Mouse (Mus musculus): ENCODE measurements around the gene Pccb.
A peak's percentile ranks its signal among the peaks of the same experiment; 100 is the strongest.

Gene Pccb

DNA sequence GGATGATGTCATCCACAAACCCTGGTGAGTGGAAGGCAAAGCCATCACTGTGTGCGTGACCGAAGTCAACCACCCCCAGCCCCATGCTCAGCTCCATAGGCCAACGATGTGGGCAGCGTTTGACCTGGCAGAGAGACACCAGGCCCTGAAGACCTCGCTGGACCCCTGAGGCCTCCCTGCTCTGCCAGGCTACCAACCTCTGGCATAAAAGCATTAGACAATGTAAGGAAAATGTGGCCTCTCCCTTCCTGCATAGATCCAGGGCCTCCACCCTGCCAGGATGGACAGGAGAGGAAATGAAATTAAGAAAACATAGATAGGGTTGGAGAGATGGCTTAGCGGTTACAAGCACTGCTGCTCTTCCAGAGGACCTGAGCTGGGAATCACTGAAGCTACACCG, 51.9 kb downstream of the Pccb start:
- DNase-seq = no peak

DNA sequence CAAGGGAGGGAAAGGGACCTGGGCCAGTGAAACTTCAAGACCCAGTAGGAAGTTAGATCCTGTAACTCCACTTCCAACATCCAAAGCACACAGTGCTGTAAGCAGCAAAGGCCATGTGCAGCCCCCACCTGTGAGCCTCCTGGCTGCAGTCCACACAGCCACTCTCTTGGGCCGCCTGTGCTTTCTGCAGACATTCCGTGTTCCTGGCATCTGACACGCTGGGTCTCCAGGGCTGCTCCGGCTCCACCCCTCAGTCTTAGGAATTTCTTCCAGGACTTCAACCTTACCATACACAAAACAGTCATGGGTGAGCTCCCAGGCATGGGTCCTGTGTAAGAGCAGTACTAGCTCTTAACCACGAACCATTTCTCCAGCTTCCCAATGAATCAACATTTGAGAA, 55.4 kb downstream of the Pccb start:
- peak; percentile 14 to 19 for DNase-seq

DNA sequence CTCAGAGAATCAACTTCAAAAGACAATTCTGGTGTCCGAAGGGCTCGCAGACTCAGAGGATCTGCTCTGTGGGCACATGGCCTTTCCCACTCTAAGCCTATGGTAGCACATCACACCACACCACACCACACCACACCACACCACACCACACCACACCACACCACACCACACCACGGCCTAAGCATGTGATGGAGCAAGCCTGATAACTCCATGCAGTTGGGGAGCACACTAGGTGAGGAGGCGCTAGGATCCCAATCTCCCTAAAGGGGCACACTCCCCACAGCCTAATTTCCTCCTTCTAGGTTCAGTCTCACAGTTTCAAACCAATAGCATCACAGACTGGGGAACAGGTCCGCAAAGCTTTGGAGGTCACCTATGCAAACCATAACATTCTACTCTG, 56.0 kb downstream of the Pccb start:
- DNase-seq = no peak

DNA sequence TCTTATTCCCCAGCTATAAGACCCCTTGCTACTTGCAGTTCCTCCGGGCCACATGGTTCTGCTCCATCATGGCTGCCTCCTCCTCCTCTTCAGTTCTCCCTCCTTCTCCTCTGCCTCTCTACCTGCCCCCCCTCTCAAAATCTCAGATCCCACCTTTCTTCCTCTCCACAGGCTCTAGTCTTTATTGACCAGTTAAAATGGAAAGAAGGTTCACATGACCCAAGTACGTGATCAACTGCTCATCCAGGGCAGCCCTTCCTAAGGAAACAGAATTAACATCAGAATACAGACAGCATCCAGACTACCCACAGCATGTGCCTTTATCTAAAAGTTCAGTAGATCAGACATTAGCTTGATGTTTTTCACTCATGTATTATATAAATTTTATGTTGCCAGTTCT, 65.2 kb downstream of the Pccb start:
- DNase-seq = no peak

DNA sequence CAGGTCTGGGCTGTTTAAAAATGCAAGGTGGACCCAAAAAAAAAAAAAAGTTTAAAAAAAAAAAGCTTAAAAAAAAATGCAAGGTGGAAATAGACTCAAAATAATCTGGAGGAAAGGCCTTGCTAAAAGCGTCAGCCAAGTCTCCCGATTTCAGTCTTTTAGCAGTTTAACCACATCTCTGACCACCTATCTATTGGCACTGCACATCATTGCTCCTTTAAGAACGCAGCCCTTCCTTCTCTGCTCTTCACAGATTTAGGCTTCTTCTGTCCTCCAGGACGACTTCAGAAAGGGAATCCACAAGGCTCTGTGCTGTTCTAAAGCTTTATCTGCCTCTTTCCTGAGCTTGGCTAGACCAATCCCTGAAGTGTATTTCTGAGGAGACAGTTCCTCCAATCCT, 70.6 kb downstream of the Pccb start:
- DNase-seq = no peak

DNA sequence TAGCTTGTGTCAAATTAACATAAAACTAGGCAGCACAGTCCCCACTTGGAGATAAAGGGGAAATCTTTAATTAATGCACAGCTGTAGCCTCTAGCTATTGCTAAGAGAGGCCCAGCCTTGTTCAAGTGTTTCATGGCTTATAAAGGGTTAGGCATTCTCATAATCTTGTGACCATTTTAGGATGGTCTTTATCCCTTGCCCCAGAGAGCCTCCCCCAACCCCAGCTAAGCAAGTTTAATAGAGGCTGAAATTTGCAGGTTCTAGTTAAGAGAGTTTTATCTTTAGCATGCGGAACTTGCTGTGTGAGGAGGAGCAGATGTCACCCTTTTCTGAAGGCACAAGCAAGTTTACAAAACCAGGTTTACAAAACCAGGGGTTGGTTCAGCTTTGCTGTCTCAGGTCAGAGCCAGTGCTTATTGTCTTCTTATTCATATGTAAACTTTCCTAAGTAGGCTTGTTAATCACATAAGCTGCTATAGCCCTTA, 71.2 kb downstream of the Pccb start:
- no peak for DNase-seq

DNA sequence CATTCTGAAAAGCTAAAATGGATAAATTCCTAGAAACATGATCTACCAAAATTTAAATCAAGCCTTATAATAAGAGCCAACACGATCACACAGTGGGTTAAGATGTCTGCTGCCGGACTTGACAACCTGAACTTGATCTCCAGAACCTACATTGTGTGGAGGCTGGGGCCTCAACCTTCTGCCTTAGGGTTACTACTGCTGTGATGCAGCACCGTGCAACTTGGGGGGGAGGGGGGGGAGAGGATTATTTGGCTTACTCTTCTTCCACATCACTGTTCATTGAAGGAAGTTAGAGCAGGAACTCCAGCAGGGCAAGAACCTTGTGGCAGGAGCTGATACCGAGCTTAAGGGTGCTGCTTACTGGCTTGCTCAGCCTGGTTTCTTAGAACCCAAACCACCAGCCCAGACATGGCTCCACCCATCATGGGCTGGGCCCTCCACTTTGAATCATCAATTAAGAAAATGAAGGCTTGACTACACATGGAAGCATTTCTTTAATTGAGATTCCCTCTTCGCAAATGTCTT, 71.7 kb downstream of the Pccb start:
- no peak for DNase-seq

DNA sequence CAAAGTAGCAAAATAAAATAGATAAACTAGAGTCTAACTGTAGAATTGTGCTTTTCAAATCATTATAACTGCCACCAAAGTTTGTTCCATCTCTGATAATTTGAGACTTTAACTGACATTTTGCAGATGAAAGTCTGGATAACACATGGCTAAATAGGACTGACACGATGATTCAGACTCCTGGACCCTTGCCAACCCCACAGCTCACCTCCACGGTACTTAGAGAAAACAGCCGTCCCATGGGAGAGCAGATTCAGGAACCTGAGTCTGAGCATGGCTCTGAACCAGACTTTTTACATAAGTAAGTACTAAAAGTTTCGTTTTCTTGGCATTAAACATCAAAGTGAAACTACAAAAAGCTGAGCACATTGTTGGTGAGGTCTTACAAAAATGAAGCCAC, 83.2 kb downstream of the Pccb start:
- peak; percentile 55 to 67 for DNase-seq

DNA sequence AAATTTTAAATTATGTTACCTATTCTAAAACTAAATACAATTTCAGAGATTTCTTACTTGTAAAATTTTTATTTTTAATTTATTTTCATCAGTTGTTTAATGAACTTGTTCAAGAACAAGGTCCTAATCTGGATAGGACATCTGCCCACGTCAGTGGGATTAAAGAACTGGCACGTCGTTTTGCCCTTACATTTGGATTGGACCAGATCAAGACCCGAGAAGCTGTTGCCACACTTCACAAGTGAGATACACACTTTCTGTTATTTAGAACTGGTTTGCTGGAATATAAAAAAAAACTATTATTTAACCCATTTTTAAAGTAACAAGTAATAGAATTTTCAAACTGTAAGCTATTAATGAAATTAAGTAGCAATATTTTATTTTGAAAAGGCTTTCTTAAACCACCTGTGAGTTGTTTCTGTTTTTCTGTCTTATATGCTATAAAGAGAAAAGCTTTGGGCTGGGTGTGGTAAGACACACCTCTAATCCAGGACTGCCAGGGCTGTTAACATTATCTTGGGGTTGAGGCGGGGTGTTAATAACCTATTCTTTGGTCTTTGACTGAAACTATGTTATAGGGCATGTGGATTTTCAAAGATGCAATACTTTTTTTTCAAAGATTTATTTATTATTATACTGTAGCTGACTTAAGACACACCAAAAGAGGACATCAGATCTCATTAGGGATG, 89.9 kb downstream of the Pccb start:
- DNase-seq = no peak

DNA sequence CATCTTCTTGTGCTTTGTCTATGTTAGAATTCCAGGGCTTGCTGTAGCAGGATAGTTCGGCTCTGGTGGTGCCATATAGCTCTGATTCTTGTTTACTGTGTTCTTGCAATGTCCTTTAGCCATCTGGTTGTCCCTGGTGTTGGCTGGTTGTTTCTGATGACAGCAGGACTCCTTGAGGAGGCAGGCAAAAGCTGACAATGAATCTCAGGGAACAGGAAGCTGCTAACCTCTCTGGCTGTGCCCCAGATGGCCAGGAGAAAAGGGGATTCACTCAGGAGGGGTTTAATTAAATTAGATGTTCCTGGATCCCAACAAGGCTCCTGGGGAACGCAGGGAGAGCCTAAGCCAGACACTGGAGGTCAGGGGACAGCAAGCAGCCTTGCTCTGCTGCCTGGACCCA, 92.7 kb downstream of the Pccb start:
- no peak for DNase-seq

All from kidney, postnatal 36 days (tissue).